Mouse (Mus musculus) left cerebral cortex, adult 2 months (tissue): Measurements from ENCODE around the gene Ccser1. TPM values are rescaled to one million over a fixed set of nuclear protein-coding genes. Genes with fewer than 3 reads are reported as not detected.
"Not testable (repeated sequence)": the region's sequence is repeated elsewhere in the genome, so short reads cannot be mapped to it uniquely, and the experiment has no call there.

Experiments
- DNase-seq, 2 experiments: peaks; one replicate each; pipeline ENCODE4 v3.0.0; 2021 to 2022; ENCODE audit warnings: low spot score in 2 of 2, mixed read lengths in 1 of 2; ENCODE audit errors: extremely low spot score in 1 of 2
- H3K27ac ChIP-seq: fragments of 200-600 bp; 2 replicates; pipeline ENCODE4 v1.8.1; 2022
- H3K4me3 ChIP-seq: fragments of 200-600 bp; 2 replicates; pipeline ENCODE4 v1.8.1; 2022
- CTCF ChIP-seq: fragments of 200-600 bp; IDR thresholded peaks from 2 replicates; pipeline ENCODE4 v1.8.1; 2022; ENCODE audit warnings: antibody characterized with exemption, mild to moderate bottlenecking, moderate library complexity
- intact Hi-C: fragments of 180-260 bp; cut with DNase I; formaldehyde crosslinking; loops from one replicate; pipeline ENCODE4 v1.15.1; 2025
- total RNA-seq, 2 experiments: library from RNA; stranded (reverse); gene quantifications; 2 replicates each; pipeline ENCODE4 v1.2.3; 2021

The Ccser1 gene
- total RNA-seq, 2 experiments from 2014 or later = 34.2 to 36.0 TPM

- Histone ChIP-seq H3K4me3 (no peak overlapping the region), H3K27ac (no peak overlapping the region)
- no peak for TF ChIP-seq CTCF
- no peak for DNase-seq
- intact Hi-C loops = no loop called here
Measured at GRCm38 (mm10) chr6:62044454-62044853, 864.3 kb downstream of the Ccser1 start.

- H3K4me3 ChIP-seq, H3K27ac ChIP-seq, intact Hi-C loops, DNase-seq: not testable (repeated sequence)
Measured at GRCm38 (mm10) chr6:62045042-62045441, 864.9 kb downstream of the Ccser1 start.

- Histone ChIP-seq H3K4me3 (no peak overlapping the region), H3K27ac (no peak overlapping the region)
- intact Hi-C loops = no loop called here
- TF ChIP-seq CTCF = no peak
- no peak for DNase-seq
Measured at GRCm38 (mm10) chr6:62055276-62055675, 875.2 kb downstream of the Ccser1 start.

- no peak for DNase-seq
- intact Hi-C loops = no loop called here
- H3K27ac ChIP-seq = no peak overlapping the region
- TF ChIP-seq CTCF = no peak
- H3K4me3 ChIP-seq = no peak overlapping the region
Measured at GRCm38 (mm10) chr6:62066363-62067023, 886.4 kb downstream of the Ccser1 start.

GRCm38 (mm10) chr6:62067024-62067380 lies 886.9 kb downstream of the Ccser1 start:
- no peak for TF ChIP-seq CTCF
- H3K4me3 ChIP-seq = no peak overlapping the region
- no peak for DNase-seq
- H3K27ac ChIP-seq = no peak overlapping the region
- intact Hi-C loops = no loop called here

- Histone ChIP-seq H3K4me3 (no peak overlapping the region), H3K27ac (no peak overlapping the region)
- intact Hi-C loops = no loop called here
- TF ChIP-seq CTCF = no peak
- DNase-seq = no peak
Measured at GRCm38 (mm10) chr6:62105464-62105863, 925.3 kb downstream of the Ccser1 start.

- intact Hi-C loops = no loop called here
Measured at GRCm38 (mm10) chr6:62132531-62132930, 952.4 kb downstream of the Ccser1 start.

GRCm38 (mm10) chr6:62160320-62160719 lies 980.2 kb downstream of the Ccser1 start:
- intact Hi-C loops = no loop called here
- Histone ChIP-seq H3K27ac (no peak overlapping the region), H3K4me3 (no peak overlapping the region)
- DNase-seq = no peak
- TF ChIP-seq CTCF = no peak

More at GRCm38 (mm10) chr6:62132531-62132930, 952.4 kb downstream of the Ccser1 start:
- Histone ChIP-seq H3K4me3 (no peak overlapping the region), H3K27ac (no peak overlapping the region)
- no peak for DNase-seq
- TF ChIP-seq CTCF = no peak

- DNase-seq = peak in 1 of 2 experiments; percentile 11
- Histone ChIP-seq H3K27ac (no peak overlapping the region), H3K4me3 (no peak overlapping the region)
- intact Hi-C loops = no loop called here
- no peak for TF ChIP-seq CTCF
Measured at GRCm38 (mm10) chr6:62162596-62162995, 982.5 kb downstream of the Ccser1 start.

GRCm38 (mm10) chr6:62163826-62164225 lies 983.7 kb downstream of the Ccser1 start:
- no peak overlapping the region for H3K4me3 ChIP-seq
- no peak for DNase-seq
- no peak for TF ChIP-seq CTCF
- intact Hi-C loops = no loop called here
- no peak overlapping the region for H3K27ac ChIP-seq

GRCm38 (mm10) chr6:62196496-62197188 lies 1016.5 kb downstream of the Ccser1 start:
- H3K27ac ChIP-seq = no peak overlapping the region
- no peak for TF ChIP-seq CTCF
- intact Hi-C loops = loop anchor here (10.0 kb wide), 1 partner anchor 108 kb away; no protein-coding TSS in a partner anchor
- H3K4me3 ChIP-seq = no peak overlapping the region
- peak in 1 of 2 experiments; percentile 12 for DNase-seq

- intact Hi-C loops = loop anchor here (10.0 kb wide), 1 partner anchor 106 kb away; no protein-coding TSS in a partner anchor
- DNase-seq = no peak
- H3K27ac ChIP-seq = peak overlapping the region; percentile 72
- no peak overlapping the region for H3K4me3 ChIP-seq
- TF ChIP-seq CTCF = no peak
Measured at GRCm38 (mm10) chr6:62198768-62199167, 1018.6 kb downstream of the Ccser1 start.
